Mouse (Mus musculus) cortical plate, adult 2 months (tissue): ENCODE data around the gene Gjb3.

ENCODE experiments used
- CTCF ChIP-seq: fragments of 200-500 bp; IDR thresholded peaks from 2 replicates; pipeline ENCODE4 v1.5.1; 2011; ENCODE audit warnings: mild to moderate bottlenecking, control low read depth, low read length; ENCODE audit not compliant: insufficient read depth; ENCODE audit errors: extremely low read depth
- POLR2A ChIP-seq: fragments of 200-500 bp; IDR thresholded peaks from 2 replicates; pipeline ENCODE4 v1.6.1; 2011; ENCODE audit warnings: mild to moderate bottlenecking, low read length, control low read depth; ENCODE audit not compliant: insufficient read depth; ENCODE audit errors: extremely low read depth

DNA sequence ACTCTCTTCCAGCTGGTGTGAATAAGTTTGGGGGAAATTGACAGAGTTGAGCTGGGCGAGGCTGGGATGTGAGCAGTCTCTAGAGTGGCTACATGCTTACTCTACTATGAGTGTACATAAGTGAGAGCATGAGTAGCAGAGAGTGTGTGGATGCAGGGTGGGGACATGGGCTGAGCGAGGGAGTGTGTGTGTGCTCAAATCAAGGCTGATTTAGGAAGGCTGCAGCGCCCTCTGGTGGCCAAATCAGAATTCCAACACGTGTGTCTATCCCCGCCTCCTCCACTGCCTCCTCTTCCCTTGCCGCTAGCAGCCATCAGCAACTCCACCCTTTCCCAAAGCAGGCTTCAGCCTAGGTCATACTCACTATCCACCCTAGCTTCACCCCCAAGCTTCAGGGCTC is 5.9 kb downstream of the Gjb3 start:
- no peak for TF ChIP-seq POLR2A
- peak; percentile 83 for TF ChIP-seq CTCF
